Mouse (Mus musculus): ENCODE data around the gene Utrn. TPM values are rescaled to one million over a fixed set of nuclear protein-coding genes. Genes with fewer than 3 reads are reported as not detected.

The Utrn gene
- total RNA-seq, 4 experiments from 2014 or later, result 39.9 to 46.6 (median 44.0) TPM

Other genes starting within 250 kb of the Utrn start
- gene Stx11, start 94.9 kb upstream of the Utrn start, total RNA-seq (2022), result under 1 TPM; 0.13 to 0.61 (median 0.26) TPM
- gene Sf3b5, start 136.0 kb upstream of the Utrn start, total RNA-seq (2022), result 1 to 10 TPM; 6.7 to 9.4 (median 7.5) TPM
- gene Plagl1, start 191.1 kb upstream of the Utrn start, total RNA-seq (2022), result 10 to 100 TPM; 22.2 to 28.7 (median 28.1) TPM